Mouse (Mus musculus) liver, adult (tissue): ENCODE results near the gene Hspa1l.

Experiments used
- GATA4 ChIP-seq: IDR thresholded peaks from 2 replicates; pipeline ENCODE4 v1.6.1; 2014; ENCODE audit warnings: mild to moderate bottlenecking, low read length; ENCODE audit not compliant: insufficient replicate concordance

The Hspa1l gene

GRCm38 (mm10) chr17:35016376-35016775 is 43.9 kb downstream of the Hspa1l start, which contains the start of gene Vwa7:
Gene Vwa7 (plus strand): TSS chr17:35016579.
- TF ChIP-seq GATA4, result no peak

DNA sequence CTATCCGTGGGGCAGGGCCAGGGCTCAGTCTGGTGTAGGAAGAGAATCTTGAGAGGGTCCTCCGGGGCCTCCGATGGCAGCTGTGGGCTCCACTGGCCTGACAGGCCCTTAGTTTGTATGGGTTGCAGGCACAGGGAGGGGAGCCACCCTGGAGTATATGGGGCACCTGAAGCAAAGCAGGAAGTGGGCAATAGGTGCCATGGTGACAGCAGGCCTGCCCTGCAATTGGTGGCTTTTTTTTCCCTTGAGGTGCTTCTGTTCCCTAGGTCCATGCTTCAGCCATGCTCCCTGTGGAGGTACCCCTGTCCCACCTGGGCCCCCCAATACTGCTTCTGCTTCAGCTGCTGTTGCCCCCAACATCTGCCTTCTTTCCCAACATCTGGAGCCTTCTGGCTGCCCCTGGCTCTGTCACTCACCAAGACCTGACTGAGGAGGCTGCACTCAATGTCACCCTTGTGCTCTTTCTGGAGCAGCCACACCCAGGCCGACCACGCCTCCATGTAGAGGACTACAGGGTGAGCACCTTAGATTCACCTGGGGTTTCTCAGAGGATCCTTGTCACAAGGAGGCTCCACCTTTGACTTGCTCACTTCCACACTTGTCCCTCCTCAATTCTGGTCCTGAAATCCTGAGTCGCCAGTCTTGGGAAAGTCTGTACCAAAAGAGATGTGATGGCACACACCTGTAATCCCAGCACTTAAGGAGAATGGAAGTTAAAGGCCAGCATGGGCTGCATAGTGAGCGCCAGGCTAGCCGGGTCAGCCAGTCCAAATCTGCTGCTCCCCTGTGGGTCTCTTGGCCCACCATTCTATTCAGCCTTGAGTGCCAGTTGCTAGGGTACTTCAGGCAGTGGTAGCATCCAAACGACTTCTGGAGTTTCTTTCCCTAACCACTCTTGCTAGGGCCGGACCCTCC is 44.5 kb downstream of the Hspa1l start:
- TF ChIP-seq GATA4, result no peak

- TF ChIP-seq GATA4, result no peak
Measured at GRCm38 (mm10) chr17:35017706-35018030, 45.2 kb downstream of the Hspa1l start.

- no peak for TF ChIP-seq GATA4
Measured at GRCm38 (mm10) chr17:35018171-35018570, 45.7 kb downstream of the Hspa1l start.

DNA sequence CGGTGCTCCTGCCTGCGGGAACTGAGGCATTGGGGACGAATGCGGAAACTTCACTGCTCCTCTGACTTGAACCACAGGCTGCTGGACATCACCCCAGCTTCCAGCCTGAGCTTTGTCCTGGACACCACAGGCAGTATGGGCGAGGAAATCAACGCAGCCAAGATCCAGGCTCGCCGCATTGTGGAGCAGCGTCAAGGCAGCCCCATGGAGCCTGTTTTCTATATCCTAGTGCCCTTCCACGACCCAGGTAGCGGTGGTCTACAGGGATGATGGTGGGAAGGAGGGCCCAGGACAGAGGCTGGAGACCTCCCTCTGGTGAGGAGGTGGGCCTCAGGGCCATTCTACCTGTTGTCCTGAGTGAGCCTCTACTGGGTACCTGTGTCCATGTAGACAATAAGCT is 47.4 kb downstream of the Hspa1l start:
- no peak for TF ChIP-seq GATA4

GRCm38 (mm10) chr17:35020551-35020950 is 48.0 kb downstream of the Hspa1l start:
- no peak for TF ChIP-seq GATA4

DNA sequence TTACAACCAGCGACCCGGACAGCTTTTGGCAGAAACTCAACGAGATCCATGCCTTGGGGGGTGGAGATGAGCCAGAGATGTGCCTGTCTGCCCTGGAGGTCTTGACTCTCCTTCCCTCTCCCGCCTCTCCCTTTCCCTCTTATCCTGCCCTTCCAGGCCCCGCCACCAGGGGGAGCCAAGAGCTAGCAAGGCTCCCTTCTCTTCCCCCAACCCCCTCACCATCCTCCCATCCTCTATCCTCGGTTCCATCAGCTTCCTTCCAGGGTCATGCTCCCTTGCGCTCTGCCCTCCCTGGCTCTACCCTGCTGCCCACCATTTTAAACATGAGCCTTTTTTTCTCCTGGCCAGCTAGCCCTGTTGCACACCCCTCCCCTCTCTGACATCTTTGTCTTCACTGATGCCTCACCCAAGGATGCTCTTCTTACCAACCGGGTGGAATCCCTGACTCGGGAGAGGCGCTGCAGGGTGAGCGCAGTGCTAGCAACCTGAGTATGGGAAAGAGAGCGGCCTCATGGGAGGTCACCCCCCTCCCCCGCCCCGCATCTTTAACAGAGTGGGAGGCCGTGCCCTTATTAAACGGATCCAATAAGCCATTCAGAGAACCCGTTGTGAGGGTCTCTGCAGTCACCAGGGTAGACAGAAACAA is 48.8 kb downstream of the Hspa1l start:
- TF ChIP-seq GATA4, result peak; percentile 36; the same call in 1 of the 2 replicates

- TF ChIP-seq GATA4, result peak; percentile 100
Measured at GRCm38 (mm10) chr17:35021842-35022477, 49.5 kb downstream of the Hspa1l start.

DNA sequence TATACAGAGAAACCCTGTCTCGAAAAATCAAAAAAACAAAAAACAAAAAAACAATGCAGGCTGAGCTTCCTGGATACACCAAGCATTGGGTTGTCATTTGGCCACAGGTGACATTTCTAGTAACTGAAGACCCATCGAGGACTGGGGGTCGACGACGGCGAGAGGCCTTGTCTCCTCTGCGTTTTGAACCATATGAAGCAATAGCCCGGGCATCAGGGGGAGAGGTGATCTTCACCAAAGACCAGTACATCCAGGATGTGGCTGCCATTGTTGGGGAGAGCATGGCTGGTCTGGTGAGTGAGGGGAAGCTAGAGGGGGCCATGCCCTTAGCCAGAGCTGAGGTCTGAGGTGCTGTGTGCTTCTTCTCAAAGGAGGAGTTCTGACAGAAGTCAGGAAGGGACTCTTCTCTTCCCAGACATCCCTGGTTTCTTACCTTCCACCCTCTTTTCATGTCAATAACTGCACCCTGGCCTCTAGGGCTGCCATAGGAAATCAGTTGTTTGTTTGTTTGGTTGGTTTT is 50.1 kb downstream of the Hspa1l start:
- no peak for TF ChIP-seq GATA4

- no peak for TF ChIP-seq GATA4
Measured at GRCm38 (mm10) chr17:35023221-35023620, 50.7 kb downstream of the Hspa1l start.

GRCm38 (mm10) chr17:35023756-35024155 is 51.3 kb downstream of the Hspa1l start:
- no peak for TF ChIP-seq GATA4

DNA sequence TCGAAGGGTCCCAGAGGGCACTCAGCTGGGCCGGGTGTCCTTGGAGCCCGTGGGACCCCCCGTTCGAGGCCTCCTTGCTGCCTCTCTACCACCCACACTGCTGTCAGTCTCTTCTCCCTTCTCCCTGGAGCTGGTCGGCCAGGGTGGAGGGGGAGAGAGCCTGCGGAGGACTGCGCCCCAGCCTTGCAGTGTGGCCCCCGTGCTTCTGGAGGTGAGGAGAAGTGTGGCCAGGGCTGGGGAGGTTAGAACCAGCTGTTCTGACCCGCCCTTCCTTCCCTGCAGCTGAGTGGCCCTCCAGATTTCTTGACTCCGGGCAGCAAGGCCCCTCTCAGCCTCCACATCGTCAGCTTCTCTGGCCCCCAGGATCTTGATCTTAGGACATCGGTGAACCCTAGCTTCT is 51.8 kb downstream of the Hspa1l start:
- TF ChIP-seq GATA4, result no peak

DNA sequence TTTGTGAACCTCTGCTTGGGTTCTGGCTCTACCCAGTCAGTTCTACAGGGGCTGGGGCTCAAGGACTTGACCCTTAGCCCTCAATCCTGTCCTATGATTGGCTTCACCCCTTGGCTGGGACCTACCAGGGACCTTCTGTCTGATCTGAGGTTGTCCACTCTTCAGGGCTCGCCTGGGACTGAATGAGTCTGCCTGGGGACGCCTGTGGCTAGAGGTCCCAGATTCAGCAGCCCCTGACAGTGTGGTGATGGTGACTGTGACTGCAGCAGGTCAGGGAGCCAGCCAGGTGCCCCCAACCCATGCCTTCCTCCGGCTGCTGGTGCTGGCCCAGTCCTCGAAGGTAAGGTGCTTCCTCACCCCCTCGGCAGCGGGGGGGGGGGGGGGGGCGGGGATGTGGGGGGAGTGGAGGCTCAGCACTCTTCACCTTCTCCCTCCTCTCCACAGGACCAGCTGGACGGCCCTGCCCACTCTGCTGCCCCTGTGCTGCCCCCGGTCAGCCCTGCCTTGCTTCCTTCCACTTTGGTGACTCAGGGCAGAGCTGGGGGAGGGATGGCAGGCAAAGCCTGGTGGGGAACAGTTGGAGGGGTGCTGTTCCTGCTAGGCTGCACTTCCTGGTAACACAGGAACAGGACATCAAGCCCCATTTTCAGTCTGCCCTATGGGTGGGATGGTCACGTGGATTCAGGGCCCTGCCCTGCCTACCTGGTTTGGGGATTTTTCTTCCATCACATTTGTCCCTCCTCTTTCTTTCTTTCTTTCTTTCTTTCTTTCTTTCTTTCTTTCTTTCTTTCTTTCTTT is 52.4 kb downstream of the Hspa1l start:
- TF ChIP-seq GATA4, result no peak

DNA sequence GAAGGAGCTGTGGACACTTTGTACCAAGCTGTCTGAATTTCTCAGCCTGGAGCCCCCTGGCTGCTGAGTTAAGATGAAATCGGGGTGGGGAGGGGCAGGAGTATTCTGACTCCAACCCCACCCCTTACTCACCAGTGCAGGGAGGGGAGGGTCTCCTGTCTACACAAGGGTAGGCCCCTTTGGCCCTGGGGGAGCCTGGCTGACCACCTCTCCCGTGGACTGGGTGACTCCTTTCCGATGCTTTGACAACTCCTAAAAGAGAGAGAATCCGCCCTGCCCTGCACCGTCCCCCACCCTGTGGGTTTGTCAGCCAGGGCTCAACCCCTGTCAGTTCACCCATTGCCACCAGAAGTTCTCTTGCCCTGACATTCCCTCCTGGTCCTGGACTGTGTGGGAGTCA is 53.7 kb downstream of the Hspa1l start:
- no peak for TF ChIP-seq GATA4
